Mouse (Mus musculus) limb, embryonic 13.5 days (tissue): ENCODE results near the gene Arhgap9. TPM values are rescaled to one million over a fixed set of nuclear protein-coding genes. Genes with fewer than 3 reads are reported as not detected.
"Not testable (repeated sequence)": the region's sequence is repeated elsewhere in the genome, so short reads cannot be mapped to it uniquely, and the experiment has no call there.

ENCODE experiments used
- ATAC-seq: fragments of 200-750 bp; cut with Nextera tagmentation; 2 replicates; pipeline ENCODE4 v1.8.0; 2017; ENCODE audit warnings: low read depth, moderate number of reproducible peaks, moderate TSS enrichment; ENCODE audit not compliant: low FRiP score
- H3K27ac ChIP-seq: fragments of 300-500 bp; sonication (generic); 2 replicates; pipeline ENCODE4 v1.5.1; 2015; ENCODE audit warnings: inconsistent platforms, mild to moderate bottlenecking, moderate library complexity
- H3K27me3 ChIP-seq: fragments of 300-500 bp; sonication (generic); 2 replicates; pipeline ENCODE4 v1.6.1; 2015; ENCODE audit warnings: mild to moderate bottlenecking, inconsistent platforms
- H3K36me3 ChIP-seq: fragments of 300-500 bp; sonication (generic); 2 replicates; pipeline ENCODE4 v1.6.1; 2015; ENCODE audit warnings: inconsistent platforms, mild to moderate bottlenecking, moderate library complexity
- H3K4me1 ChIP-seq: fragments of 300-500 bp; sonication (generic); 2 replicates; pipeline ENCODE4 v1.6.1; 2015; ENCODE audit warnings: inconsistent platforms
- H3K4me2 ChIP-seq: fragments of 300-500 bp; sonication (generic); replicated peaks from 2 replicates; pipeline ENCODE4 v1.6.1; 2015; ENCODE audit warnings: inconsistent platforms, mild to moderate bottlenecking, moderate library complexity
- H3K4me3 ChIP-seq: fragments of 300-500 bp; sonication (generic); 2 replicates; pipeline ENCODE4 v1.5.1; 2015; ENCODE audit warnings: moderate library complexity, mild to moderate bottlenecking, inconsistent platforms
- H3K9ac ChIP-seq: fragments of 300-500 bp; sonication (generic); 2 replicates; pipeline ENCODE4 v1.6.1; 2015; ENCODE audit warnings: mild to moderate bottlenecking, inconsistent platforms
- H3K9me3 ChIP-seq: fragments of 300-500 bp; sonication (generic); 2 replicates; pipeline ENCODE4 v1.6.1; 2016; ENCODE audit warnings: inconsistent platforms
- WGBS: fragments of 180-500 bp; shearing (Covaris S2); methylation state at CpG from one replicate; pipeline ENCODE4 v1.1.7; 2015; 5-methylcytosine and 5-hydroxymethylcytosine counted together
- polyA plus RNA-seq: library from polyadenylated mRNA; unstranded; fragments of >200 nt; fragmentation: Nextera tagmentation; extraction: Ambion mirVana; gene quantifications from 2 replicates; pipeline ENCODE4 v1.2.1, GENCODE M21; 2015

Arhgap9 gene
- polyA plus RNA-seq, 1 experiment from 2014 or later: 5.2 TPM

GRCm38 (mm10) chr10:127294895-127295510 is 26.8 kb upstream of the Arhgap9 start:
- 89% methylated on average over 10 of the region's 10 CpGs for WGBS
- H3K9me3 ChIP-seq: no peaks in the 10 kb centered on the region

GRCm38 (mm10) chr10:127295986-127296794 is 25.6 kb upstream of the Arhgap9 start:
- no peak overlapping the region for H3K4me3 ChIP-seq
- H3K27me3 ChIP-seq: no peaks in the 10 kb centered on the region
- 91% methylated on average over 24 of the region's 24 CpGs for WGBS
- no peak overlapping the region for H3K27ac ChIP-seq
- no peak overlapping the region for H3K4me2 ChIP-seq
- H3K36me3 ChIP-seq: peaks cover 77% of the 10 kb centered on the region
- peaks cover 18% of the 10 kb centered on the region for H3K4me1 ChIP-seq
- ATAC-seq: no peak
- H3K9me3 ChIP-seq: no peaks in the 10 kb centered on the region
- no peak overlapping the region for H3K9ac ChIP-seq

More at GRCm38 (mm10) chr10:127294895-127295510, 26.8 kb upstream of the Arhgap9 start:
- no peak overlapping the region for H3K9ac ChIP-seq
- ATAC-seq: no peak
- peaks cover 65% of the 10 kb centered on the region for H3K36me3 ChIP-seq
- peaks cover 18% of the 10 kb centered on the region for H3K4me1 ChIP-seq
- H3K4me3 ChIP-seq: no peak overlapping the region
- H3K4me2 ChIP-seq: no peak overlapping the region
- no peaks in the 10 kb centered on the region for H3K27me3 ChIP-seq
- no peak overlapping the region for H3K27ac ChIP-seq

- WGBS: 90% methylated on average over 16 of the region's 16 CpGs
These were observed 24.5 kb upstream of the Arhgap9 start for GRCm38 (mm10) chr10:127297015-127297871.

GRCm38 (mm10) chr10:127300361-127300760 is 21.4 kb upstream of the Arhgap9 start:
- H3K4me1 ChIP-seq: no peaks in the 10 kb centered on the region
- no peaks in the 10 kb centered on the region for H3K27me3 ChIP-seq
- H3K36me3 ChIP-seq: peaks cover 93% of the 10 kb centered on the region
- H3K9ac ChIP-seq: no peak overlapping the region
- no peak overlapping the region for H3K4me3 ChIP-seq
- no peak overlapping the region for H3K4me2 ChIP-seq
- no peaks in the 10 kb centered on the region for H3K9me3 ChIP-seq
- 90% methylated on average over 6 of the region's 6 CpGs for WGBS
- no peak for ATAC-seq
- H3K27ac ChIP-seq: no peak overlapping the region

More at GRCm38 (mm10) chr10:127297015-127297871, 24.5 kb upstream of the Arhgap9 start:
- no peak overlapping the region for H3K27ac ChIP-seq
- peaks cover 7% of the 10 kb centered on the region for H3K4me1 ChIP-seq
- H3K27me3 ChIP-seq: no peaks in the 10 kb centered on the region
- no peaks in the 10 kb centered on the region for H3K9me3 ChIP-seq
- H3K4me3 ChIP-seq: no peak overlapping the region
- H3K4me2 ChIP-seq: no peak overlapping the region
- no peak overlapping the region for H3K9ac ChIP-seq
- H3K36me3 ChIP-seq: peaks cover 87% of the 10 kb centered on the region
- no peak for ATAC-seq

- Histone ChIP-seq H3K4me3 (no peak overlapping the region), H3K9me3 (no peaks in the 10 kb centered on the region), H3K36me3 (peaks cover 94% of the 10 kb centered on the region), H3K9ac (no peak overlapping the region), H3K4me2 (no peak overlapping the region), H3K4me1 (no peaks in the 10 kb centered on the region), H3K27ac (no peak overlapping the region), H3K27me3 (no peaks in the 10 kb centered on the region)
- WGBS: 93% methylated on average over 11 of the region's 11 CpGs
- no peak for ATAC-seq
These were observed 18.6 kb upstream of the Arhgap9 start for GRCm38 (mm10) chr10:127303136-127303535.

- H3K27me3 ChIP-seq, H3K9ac ChIP-seq, H3K4me3 ChIP-seq, H3K27ac ChIP-seq, ATAC-seq, H3K4me2 ChIP-seq, H3K9me3 ChIP-seq: not testable (repeated sequence)
- Histone ChIP-seq H3K36me3 (peaks cover 52% of the 10 kb centered on the region), H3K4me1 (peaks cover 10% of the 10 kb centered on the region)
- 90% methylated on average over 3 of the region's 3 CpGs for WGBS
These were observed 12.6 kb upstream of the Arhgap9 start for GRCm38 (mm10) chr10:127309167-127309566.

- peak overlapping the region; percentile 83 for H3K4me2 ChIP-seq
- peaks cover 10% of the 10 kb centered on the region for H3K4me1 ChIP-seq
- H3K9me3 ChIP-seq: no peaks in the 10 kb centered on the region
- ATAC-seq: peak; percentile 45
- H3K36me3 ChIP-seq: peaks cover 36% of the 10 kb centered on the region
- 33% methylated on average over 23 of the region's 23 CpGs for WGBS
- no peaks in the 10 kb centered on the region for H3K27me3 ChIP-seq
- H3K9ac ChIP-seq: peak overlapping the region; percentile 79
- peak overlapping the region; percentile 53 for H3K27ac ChIP-seq
- H3K4me3 ChIP-seq: peak overlapping the region; percentile 74
These were observed 11.0 kb upstream of the Arhgap9 start for GRCm38 (mm10) chr10:127310523-127311475.

- Histone ChIP-seq H3K36me3 (peaks cover 26% of the 10 kb centered on the region), H3K9ac (peak within 1 kb of the TSS; percentile 79), H3K27me3 (no peaks in the 10 kb centered on the region), H3K4me1 (peaks cover 10% of the 10 kb centered on the region), H3K27ac (peak within 1 kb of the TSS; percentile 53), H3K4me2 (peak within 1 kb of the TSS; percentile 83), H3K4me3 (peak within 1 kb of the TSS; percentile 74), H3K9me3 (no peaks in the 10 kb centered on the region)
- ATAC-seq: peak; percentile 98
- WGBS: under 1% methylated on average over 65 of the region's 65 CpGs
These were observed 10.0 kb upstream of the Arhgap9 start, which contains the start of gene Mars for GRCm38 (mm10) chr10:127311476-127312355. TSS of gene Mars (minus strand) at chr10:127311786.

- Histone ChIP-seq H3K4me1 (peaks cover 10% of the 10 kb centered on the region), H3K27ac (peak overlapping the region; percentile 33; the same call in 1 of the 2 replicates), H3K27me3 (no peaks in the 10 kb centered on the region), H3K9me3 (no peaks in the 10 kb centered on the region), H3K4me2 (peak overlapping the region; percentile 83), H3K4me3 (peak overlapping the region; percentile 74), H3K9ac (peak overlapping the region; percentile 79; the same call in 1 of the 2 replicates), H3K36me3 (peaks cover 20% of the 10 kb centered on the region)
- 3% methylated on average over 4 of the region's 4 CpGs for WGBS
- peak; percentile 38; the same call in 1 of the 2 replicates for ATAC-seq
These were observed 9.4 kb upstream of the Arhgap9 start for GRCm38 (mm10) chr10:127312356-127312676.

- Histone ChIP-seq H3K27ac (no peak overlapping the region), H3K4me3 (no peak overlapping the region), H3K4me2 (no peak overlapping the region), H3K36me3 (peaks cover 15% of the 10 kb centered on the region), H3K9me3 (no peaks in the 10 kb centered on the region), H3K9ac (no peak overlapping the region), H3K27me3 (no peaks in the 10 kb centered on the region), H3K4me1 (peaks cover 10% of the 10 kb centered on the region)
- 82% methylated on average over 4 of the region's 4 CpGs for WGBS
- ATAC-seq: no peak
These were observed 8.9 kb upstream of the Arhgap9 start for GRCm38 (mm10) chr10:127312858-127313257.
